25 mouse cellular contexts compared by ENCODE assay signal in the genomic region with DNA sequence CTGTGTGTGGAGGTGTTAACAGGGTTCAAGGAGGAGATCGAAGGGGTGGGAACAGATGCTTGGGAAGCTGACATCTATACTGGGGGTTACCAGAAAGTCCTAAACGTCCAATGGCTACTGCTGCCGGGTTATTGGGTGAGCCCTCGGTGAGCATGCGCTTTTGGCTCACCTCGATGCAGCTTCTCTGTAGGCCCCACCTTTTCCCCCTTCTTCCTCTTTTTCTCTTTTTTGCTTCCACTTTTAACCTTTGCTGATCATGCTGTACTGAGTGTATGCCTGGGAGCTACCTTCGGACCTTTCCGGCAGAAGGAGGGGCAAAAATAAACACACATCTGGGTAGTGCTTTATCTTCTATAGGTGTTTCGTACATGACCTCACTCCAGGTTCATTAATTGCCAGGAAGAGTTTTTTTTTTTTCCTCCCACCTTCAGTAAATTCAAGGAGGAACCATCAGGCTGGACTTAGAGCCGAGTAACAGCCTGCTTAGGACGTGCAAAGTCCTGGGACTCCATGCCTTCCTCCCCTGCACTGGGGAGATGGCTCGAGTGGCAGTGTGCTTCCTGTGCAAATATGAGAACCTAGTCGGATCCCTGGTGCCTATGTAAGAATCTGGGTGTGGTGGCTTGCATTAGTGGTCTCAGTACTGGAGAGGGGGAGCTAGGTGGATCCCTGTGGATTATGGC. TPM values are rescaled to one million over a fixed set of nuclear protein-coding genes. Genes with fewer than 3 reads are reported as not detected.
DNase-seq lines count a peak whose midpoint lies in the region; ATAC-seq and TF ChIP-seq lines count a peak whose summit lies in the region.
"Had no signal": no experiment of that assay in that cellular context is flagged by ENCODE, and none has a peak within 500 bp of the region (broad histone marks: within the 10 kb centered on the region; RNA-seq: fewer than 3 reads in every experiment).

No protein-coding gene starts in this region.

- no peaks in the 10 kb centered on the region for H3K27me3 ChIP-seq in intestine, embryonic 15.5 days (replicated peaks)
- no peaks in the 10 kb centered on the region for H3K27me3 ChIP-seq in small intestine, adult 2 months (ENCODE audit: control insufficient read depth, insufficient read depth, low read length)
- no peaks in the 10 kb centered on the region for H3K27me3 ChIP-seq in midbrain, embryonic 11.5 days (ENCODE audit: control insufficient read depth, insufficient read depth, low read length)
- H3K27me3 ChIP-seq in midbrain, embryonic 15.5 days (replicated peaks) = no peaks in the 10 kb centered on the region
- H3K27me3 ChIP-seq: limb, embryonic 13.5 days; midbrain, embryonic 13.5 days; Patski had no signal

- peak; percentile 74 for ATAC-seq in intestine, embryonic 15.5 days
- ATAC-seq in midbrain, embryonic 11.5 days (ENCODE audit: low FRiP score) = no peak
- no peak for ATAC-seq in midbrain, embryonic 15.5 days (replicated peaks)
- ATAC-seq: forebrain, embryonic 16.5 days; inflammation-experienced regulatory T-cells, adult 6 months; midbrain, embryonic 13.5 days; Patski had no signal

- H3K9ac ChIP-seq in intestine, embryonic 15.5 days = peak overlapping the region; percentile 32; the same call in 1 of the 2 replicates
- H3K9ac ChIP-seq in midbrain, embryonic 11.5 days (ENCODE audit: low read length) = no peak overlapping the region
- no peak overlapping the region for H3K9ac ChIP-seq in midbrain, embryonic 15.5 days
- H3K9ac ChIP-seq: limb, embryonic 13.5 days; lung, embryonic 14.5 days; midbrain, embryonic 13.5 days had no signal

- TF ChIP-seq POLR2A in small intestine, adult 2 months (IDR thresholded peaks at IDR 0.05; ENCODE audit: low read depth, low read length) = 0 out of 2 replicates have a peak, but pooled peaks have one; percentile 10

- H3K27ac ChIP-seq in intestine, embryonic 15.5 days = peak overlapping the region; percentile 88
- peak overlapping the region; percentile 98 for H3K27ac ChIP-seq in small intestine, adult 2 months (ENCODE audit: insufficient read depth, low read depth, low read length)
- no peak overlapping the region for H3K27ac ChIP-seq in midbrain, embryonic 11.5 days (ENCODE audit: low read depth, low read length)
- no peak overlapping the region for H3K27ac ChIP-seq in midbrain, embryonic 15.5 days
- H3K27ac ChIP-seq: heart, embryonic 10.5 days; kidney, postnatal 0 days; limb, embryonic 13.5 days; macrophage; midbrain, embryonic 13.5 days had no signal

- H3K4me3 ChIP-seq in intestine, embryonic 15.5 days (replicated peaks) = peak overlapping the region; percentile 42
- H3K4me3 ChIP-seq in small intestine, adult 2 months (ENCODE audit: low read depth, low read length) = peak overlapping the region; percentile 59
- no peak overlapping the region for H3K4me3 ChIP-seq in midbrain, embryonic 11.5 days (ENCODE audit: low read depth, low read length)
- no peak overlapping the region for H3K4me3 ChIP-seq in midbrain, embryonic 15.5 days
- H3K4me3 ChIP-seq: heart, embryonic 10.5 days; limb, embryonic 13.5 days; midbrain, embryonic 13.5 days; myocyte had no signal

- WGBS in intestine, embryonic 15.5 days = 50% methylated on average over 13 of the region's 13 CpGs
- WGBS in small intestine, adult 2 months = 20% methylated on average over 13 of the region's 13 CpGs
- WGBS in midbrain, embryonic 11.5 days = 89% methylated on average over 13 of the region's 13 CpGs
- WGBS in midbrain, embryonic 15.5 days = 89% methylated on average over 13 of the region's 13 CpGs

- no peaks in the 10 kb centered on the region; the same call in 1 of the 2 replicates for H3K4me1 ChIP-seq in intestine, embryonic 15.5 days (replicated peaks)
- peaks cover 14% of the 10 kb centered on the region for H3K4me1 ChIP-seq in small intestine, adult 2 months (ENCODE audit: control insufficient read depth, insufficient read depth, insufficient read length, low read length)
- no peaks in the 10 kb centered on the region for H3K4me1 ChIP-seq in midbrain, embryonic 11.5 days (ENCODE audit: control insufficient read depth, insufficient read depth, low read length)
- no peaks in the 10 kb centered on the region for H3K4me1 ChIP-seq in midbrain, embryonic 15.5 days
- H3K4me1 ChIP-seq: limb, embryonic 13.5 days; midbrain, embryonic 13.5 days had no signal

- no peaks in the 10 kb centered on the region for H3K9me3 ChIP-seq in intestine, embryonic 15.5 days
- H3K9me3 ChIP-seq in midbrain, embryonic 11.5 days (ENCODE audit: control insufficient read depth, low read length) = no peaks in the 10 kb centered on the region
- no peaks in the 10 kb centered on the region for H3K9me3 ChIP-seq in midbrain, embryonic 15.5 days
- H3K9me3 ChIP-seq: heart, embryonic 10.5 days; limb, embryonic 13.5 days; midbrain, embryonic 13.5 days had no signal

- no peaks in the 10 kb centered on the region; the same call in 1 of the 2 replicates for H3K36me3 ChIP-seq in intestine, embryonic 15.5 days
- H3K36me3 ChIP-seq in small intestine, adult 2 months (ENCODE audit: control insufficient read depth, insufficient read depth, low read length) = peaks cover 23% of the 10 kb centered on the region
- H3K36me3 ChIP-seq in midbrain, embryonic 11.5 days (ENCODE audit: control insufficient read depth, insufficient read depth, low read length) = no peaks in the 10 kb centered on the region
- no peaks in the 10 kb centered on the region for H3K36me3 ChIP-seq in midbrain, embryonic 15.5 days (replicated peaks)
- H3K36me3 ChIP-seq: heart, embryonic 10.5 days; limb, embryonic 13.5 days; midbrain, embryonic 13.5 days had no signal

- no peak for TF ChIP-seq CTCF in small intestine, adult 2 months (IDR thresholded peaks at IDR 0.05; ENCODE audit: extremely low read depth, insufficient read length, insufficient replicate concordance, low read depth, low read length)

- peak; percentile 44 to 51 for DNase-seq in spleen, postnatal 36 days (ENCODE audit: low spot score in 2 of 2)
- no peak for DNase-seq in spleen, postnatal 10 days (ENCODE audit: low spot score in 2 of 2)
- no peak for DNase-seq in midbrain, embryonic 11.5 days (ENCODE audit: low spot score, missing footprints)
- no peak for DNase-seq in lung, postnatal 10 days
- DNase-seq in kidney, adult 8-10 months = no peak
- DNase-seq: adrenal gland, postnatal 10 days; cerebellum, postnatal 10 days; embryo, embryonic 11 days; gastrocnemius, postnatal 36 days; lung, embryonic 14.5 days had no signal

- peak overlapping the region; percentile 52 for H3K4me2 ChIP-seq in intestine, embryonic 15.5 days (replicated peaks)
- H3K4me2 ChIP-seq in midbrain, embryonic 11.5 days = no peak overlapping the region
- H3K4me2 ChIP-seq in midbrain, embryonic 15.5 days = no peak overlapping the region
- H3K4me2 ChIP-seq: limb, embryonic 13.5 days; lung, embryonic 14.5 days; midbrain, embryonic 13.5 days had no signal

RNA-seq across cellular contexts. Expression of a gene that starts 3.4 kb away (rescaled TPM):
- polyA plus RNA-seq in intestine, embryonic 15.5 days (2015; fragmentation: Nextera tagmentation; extraction: Ambion mirVana) = 36.3 and 38.9 TPM in 2 replicates
- polyA plus RNA-seq in small intestine, adult 2 months (2012; rRNA removed) = 52.1 and 88.3 TPM in 2 replicates
- 0.22 TPM in 1 of 2 replicates, not detected in the other for polyA plus RNA-seq in midbrain, embryonic 11.5 days (2014; fragmentation: Nextera tagmentation; extraction: Ambion mirVana)
- polyA plus RNA-seq in midbrain, embryonic 15.5 days (2015; fragmentation: Nextera tagmentation; extraction: Ambion mirVana) = 0.22 and 0.23 TPM in 2 replicates
- polyA plus RNA-seq: C2C12; heart, postnatal 0 days; macrophage; myocyte had no signal

RNA-seq across cellular contexts. Expression of a gene that starts 6.8 kb away (rescaled TPM):
- 3.5 and 4.4 TPM in 2 replicates for polyA plus RNA-seq in intestine, embryonic 15.5 days (2015; fragmentation: Nextera tagmentation; extraction: Ambion mirVana)
- 2.6 and 9.6 TPM in 2 replicates for polyA plus RNA-seq in small intestine, adult 2 months (2012; rRNA removed)
- polyA plus RNA-seq in midbrain, embryonic 11.5 days (2014; fragmentation: Nextera tagmentation; extraction: Ambion mirVana) = 0.36 and 0.61 TPM in 2 replicates
- 1.7 and 2.6 TPM in 2 replicates for polyA plus RNA-seq in midbrain, embryonic 15.5 days (2015; fragmentation: Nextera tagmentation; extraction: Ambion mirVana)
- polyA plus RNA-seq: C2C12; inflammation-experienced regulatory T-cells, adult 6 months; macrophage; myocyte; urinary bladder, adult 2 months had no signal

RNA-seq across cellular contexts. Expression of a gene that starts 25.4 kb away (rescaled TPM):
- polyA plus RNA-seq in intestine, embryonic 15.5 days (2015; fragmentation: Nextera tagmentation; extraction: Ambion mirVana) = 3.8 and 4.1 TPM in 2 replicates
- 0.25 and 1.2 TPM in 2 replicates for polyA plus RNA-seq in small intestine, adult 2 months (2012; rRNA removed)
- 1.0 and 1.3 TPM in 2 replicates for polyA plus RNA-seq in midbrain, embryonic 11.5 days (2014; fragmentation: Nextera tagmentation; extraction: Ambion mirVana)
- polyA plus RNA-seq in midbrain, embryonic 15.5 days (2015; fragmentation: Nextera tagmentation; extraction: Ambion mirVana) = 0.31 and 0.55 TPM in 2 replicates
- polyA plus RNA-seq: macrophage had no signal

RNA-seq across cellular contexts. Expression of a gene that starts 48.3 kb away (rescaled TPM):
- polyA plus RNA-seq in intestine, embryonic 15.5 days (2015; fragmentation: Nextera tagmentation; extraction: Ambion mirVana) = 72.8 and 73.2 TPM in 2 replicates
- 3.5 and 4.1 TPM in 2 replicates for polyA plus RNA-seq in small intestine, adult 2 months (2012; rRNA removed)
- polyA plus RNA-seq in midbrain, embryonic 11.5 days (2014; fragmentation: Nextera tagmentation; extraction: Ambion mirVana) = 95.9 and 101 TPM in 2 replicates
- 38.3 and 41.3 TPM in 2 replicates for polyA plus RNA-seq in midbrain, embryonic 15.5 days (2015; fragmentation: Nextera tagmentation; extraction: Ambion mirVana)

RNA-seq across cellular contexts. Expression of a gene that starts 48.4 kb away (rescaled TPM):
- polyA plus RNA-seq in intestine, embryonic 15.5 days (2015; fragmentation: Nextera tagmentation; extraction: Ambion mirVana) = 11.2 and 12.5 TPM in 2 replicates
- polyA plus RNA-seq in small intestine, adult 2 months (2012; rRNA removed) = 36.2 and 36.4 TPM in 2 replicates
- polyA plus RNA-seq in midbrain, embryonic 11.5 days (2014; fragmentation: Nextera tagmentation; extraction: Ambion mirVana) = 18.4 and 19.4 TPM in 2 replicates
- 12.2 and 12.3 TPM in 2 replicates for polyA plus RNA-seq in midbrain, embryonic 15.5 days (2015; fragmentation: Nextera tagmentation; extraction: Ambion mirVana)

Comparison
In these comparisons a context has a peak if more than half of its experiments do, and no peak if none do; other contexts are left out.
1. DNase-seq: peak in spleen, postnatal 36 days (2 of 2); none in spleen, postnatal 10 days (0 of 2), midbrain, embryonic 11.5 days (single experiment), lung, postnatal 10 days (single experiment) and kidney, adult 8-10 months (0 of 2).
2. H3K27ac ChIP-seq: peak in intestine, embryonic 15.5 days (single experiment) and small intestine, adult 2 months (single experiment); none in midbrain, embryonic 11.5 days (single experiment) and midbrain, embryonic 15.5 days (single experiment).
3. H3K4me3 ChIP-seq: peak in intestine, embryonic 15.5 days (single experiment) and small intestine, adult 2 months (single experiment); none in midbrain, embryonic 11.5 days (single experiment) and midbrain, embryonic 15.5 days (single experiment).
4. RNA of a gene that starts 3.4 kb away (polyA plus RNA-seq): 52.1 to 88.3 TPM in small intestine, adult 2 months and 36.3 to 38.9 TPM in intestine, embryonic 15.5 days; 0.22 to 0.23 TPM in midbrain, embryonic 15.5 days and 0.22 TPM in midbrain, embryonic 11.5 days; every median in the first group is over 10 times any median in the second.